Mouse (Mus musculus): ENCODE data around the gene Irs1.

Irs1 gene

GRCm38 (mm10) chr1:82291151-82291797, at the start of gene Irs1:
Gene Irs1 (minus strand): TSS chr1:82291416.
- peak; percentile 83 to 87 for DNase-seq

- no peak for DNase-seq
Measured at GRCm38 (mm10) chr1:82334506-82334905, 43.3 kb upstream of the Irs1 start.

DNA sequence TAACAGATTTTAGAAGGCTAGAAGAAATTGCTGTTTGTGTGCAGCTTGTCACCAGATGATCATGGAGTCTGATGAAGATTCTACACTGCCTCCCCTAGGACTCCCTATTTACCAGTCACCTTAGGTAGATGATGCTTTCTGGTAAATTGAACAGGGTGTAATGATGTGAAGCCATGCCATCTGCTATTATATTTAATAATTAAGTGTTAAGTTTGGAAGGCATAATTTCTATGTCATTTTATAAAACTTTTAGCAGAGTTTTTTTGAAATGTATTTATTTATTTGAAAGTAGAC, 38.7 kb upstream of the Irs1 start:
- no peak for DNase-seq

DNA sequence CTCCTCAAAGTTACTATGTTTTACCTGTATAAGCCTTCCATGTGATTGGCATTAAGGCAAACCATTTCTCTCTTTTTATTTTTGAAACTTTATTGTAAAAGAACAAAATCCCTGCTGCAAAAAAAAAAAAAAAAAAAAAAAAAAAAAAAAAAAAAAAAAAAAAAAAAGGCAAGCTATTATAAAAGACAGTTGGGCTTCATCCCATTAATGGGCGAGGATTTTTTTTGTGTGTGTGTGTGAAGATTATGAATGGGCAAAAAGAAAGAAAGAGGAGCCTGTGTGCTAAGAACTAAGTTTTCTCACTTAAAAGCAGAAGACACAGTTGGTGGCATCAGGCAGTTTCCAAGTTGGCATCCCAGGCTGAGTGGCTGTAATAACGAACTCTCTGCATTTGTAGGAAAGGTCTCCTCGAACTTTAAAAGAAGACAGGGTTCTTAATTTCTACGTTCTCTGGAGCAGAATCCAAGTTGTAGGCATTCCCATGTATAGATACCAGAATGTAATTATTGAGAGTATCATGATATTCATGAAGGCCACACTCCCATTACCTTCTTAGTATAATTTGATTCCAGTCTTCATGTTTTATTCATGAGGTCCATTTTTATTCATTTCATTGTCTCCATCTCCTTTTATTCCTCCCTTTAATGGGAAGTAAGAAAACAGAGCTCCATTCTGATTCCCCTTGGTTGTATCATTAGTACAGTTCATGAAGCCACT, 38.2 kb upstream of the Irs1 start:
- DNase-seq, result no peak

DNA sequence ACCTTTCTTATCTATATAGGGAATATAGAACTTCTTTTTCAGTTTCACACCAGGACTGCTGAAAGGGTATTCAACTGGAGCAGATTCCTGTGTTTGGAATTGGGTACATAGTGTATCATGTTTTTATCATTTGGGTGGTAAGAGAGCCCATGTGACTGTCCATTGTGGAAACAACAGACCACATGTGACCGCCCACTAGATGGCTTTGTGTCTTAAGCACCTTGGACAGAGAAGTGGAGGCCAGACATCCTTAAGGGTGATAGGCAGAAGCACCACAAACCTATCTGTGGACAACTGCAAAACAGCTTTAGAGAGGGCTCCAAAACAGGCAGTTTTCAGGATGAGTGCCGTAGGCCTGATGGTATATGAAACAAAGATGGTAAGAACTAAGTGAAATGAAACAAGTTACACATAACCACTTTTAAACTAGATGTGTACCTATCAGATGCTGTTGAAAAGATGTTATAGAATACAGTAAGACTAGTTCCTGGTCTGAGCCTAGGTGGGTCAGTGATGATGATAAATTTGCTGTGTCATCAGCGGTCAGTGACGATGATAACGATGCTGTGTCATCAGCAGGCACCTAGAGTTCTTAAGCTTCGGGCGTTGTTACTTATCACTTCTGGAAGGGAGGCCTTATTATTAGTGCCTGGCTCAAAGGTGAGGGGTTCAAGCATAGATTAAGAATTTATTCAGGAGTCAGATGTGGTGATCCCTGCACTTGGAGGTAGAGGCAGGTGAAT, 37.0 kb upstream of the Irs1 start:
- no peak for DNase-seq

GRCm38 (mm10) chr1:82326120-82326519, 34.9 kb upstream of the Irs1 start:
- no peak for DNase-seq

GRCm38 (mm10) chr1:82324131-82324785, 33.0 kb upstream of the Irs1 start:
- DNase-seq, result no peak

- DNase-seq, result no peak
Measured at GRCm38 (mm10) chr1:82321441-82321840, 30.2 kb upstream of the Irs1 start.

DNA sequence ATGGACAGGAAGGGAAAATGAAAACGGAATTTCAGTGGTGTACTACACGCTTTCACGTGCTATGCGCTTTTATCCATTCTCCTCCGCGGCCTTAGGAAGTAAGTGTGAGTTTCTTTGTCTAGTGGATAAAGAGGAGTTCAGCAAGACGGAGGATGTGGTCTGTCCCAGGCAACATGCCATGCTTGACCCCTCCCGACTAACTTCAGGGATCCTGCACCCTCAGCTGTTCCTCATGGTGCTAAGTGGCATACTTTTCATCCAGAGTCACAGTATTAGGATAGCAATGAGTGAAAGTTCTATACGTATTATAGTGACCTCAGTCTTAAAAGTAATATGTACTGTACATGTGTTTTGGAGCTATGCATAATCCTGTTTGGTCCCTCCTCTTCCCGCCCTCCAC, 29.6 kb upstream of the Irs1 start:
- no peak for DNase-seq

DNA sequence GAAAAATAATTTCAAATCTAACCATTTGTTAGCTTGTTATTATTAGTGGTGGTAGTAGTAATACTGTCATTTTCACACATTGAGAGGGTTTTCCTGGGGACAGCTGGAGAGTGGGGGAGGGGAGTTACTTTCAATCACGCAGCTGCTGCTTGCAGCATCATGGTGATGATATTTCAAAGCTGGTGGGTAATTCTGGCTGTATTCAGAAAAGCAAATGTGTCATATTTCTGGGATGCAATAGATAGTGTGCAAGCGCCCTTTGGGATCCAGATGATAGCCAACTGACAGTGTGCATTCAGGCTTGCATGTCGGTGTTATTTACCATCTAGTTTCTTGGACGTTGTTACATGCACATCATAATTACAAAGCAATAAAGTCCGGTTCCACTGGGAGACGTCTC, 29.2 kb upstream of the Irs1 start:
- DNase-seq, result no peak

- DNase-seq, result no peak
Measured at GRCm38 (mm10) chr1:82316746-82317126, 25.5 kb upstream of the Irs1 start.

DNA sequence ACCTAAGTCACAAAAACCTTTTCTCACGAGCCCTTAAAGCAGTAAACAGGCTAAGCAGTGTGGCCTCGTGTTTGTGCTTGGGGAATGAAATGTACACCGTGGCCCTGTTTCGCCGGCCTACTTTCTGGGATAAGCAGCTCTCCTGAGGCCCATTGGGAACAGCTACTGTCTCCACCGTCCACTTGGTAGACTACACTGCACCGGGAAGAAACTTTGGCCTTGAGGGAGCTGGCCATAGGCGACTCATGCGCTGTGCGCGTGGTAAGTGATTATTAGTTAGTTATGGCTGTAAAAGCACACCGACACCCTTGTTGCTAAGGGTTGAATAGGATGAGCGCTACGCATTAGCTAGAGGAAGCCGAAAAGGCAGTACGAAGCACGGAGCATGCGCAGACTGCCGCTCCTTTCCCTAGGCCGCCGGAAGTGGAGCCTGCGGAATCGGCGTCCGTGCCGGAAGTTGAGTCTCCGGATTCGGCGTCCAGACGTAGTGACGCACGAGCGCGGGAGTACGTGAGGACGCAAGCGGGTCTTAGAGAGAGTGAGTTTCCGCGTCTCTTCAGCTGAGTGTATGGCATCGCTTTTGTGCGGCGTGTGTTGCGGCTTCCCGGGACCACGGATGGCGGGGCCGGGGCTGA, 25.0 kb upstream of the Irs1 start, which contains the start of gene Rhbdd1:
Gene Rhbdd1, plus strand, starts transcription at position 342 of the 635 bp plus-strand sequence.
- peak; percentile 96 to 98 for DNase-seq

DNA sequence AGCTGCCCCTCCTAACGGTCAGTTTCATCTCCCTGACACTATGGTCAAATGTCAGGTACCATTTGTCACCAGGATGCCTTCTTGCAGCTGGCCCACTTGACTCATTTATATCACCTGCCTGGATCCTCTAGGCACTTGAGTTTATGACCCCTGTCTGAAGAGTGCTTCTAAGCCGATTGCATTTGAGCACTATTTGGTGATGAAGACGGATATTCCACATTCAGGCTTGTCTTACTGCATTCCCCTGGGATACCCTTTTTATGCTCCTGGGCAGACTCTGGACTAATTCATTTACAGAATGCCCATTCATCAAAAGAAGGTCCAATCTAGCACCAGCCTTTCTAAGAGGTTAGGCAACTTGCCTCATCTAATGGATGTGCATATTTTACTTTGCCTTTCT, 13.3 kb upstream of the Irs1 start:
- no peak for DNase-seq

DNA sequence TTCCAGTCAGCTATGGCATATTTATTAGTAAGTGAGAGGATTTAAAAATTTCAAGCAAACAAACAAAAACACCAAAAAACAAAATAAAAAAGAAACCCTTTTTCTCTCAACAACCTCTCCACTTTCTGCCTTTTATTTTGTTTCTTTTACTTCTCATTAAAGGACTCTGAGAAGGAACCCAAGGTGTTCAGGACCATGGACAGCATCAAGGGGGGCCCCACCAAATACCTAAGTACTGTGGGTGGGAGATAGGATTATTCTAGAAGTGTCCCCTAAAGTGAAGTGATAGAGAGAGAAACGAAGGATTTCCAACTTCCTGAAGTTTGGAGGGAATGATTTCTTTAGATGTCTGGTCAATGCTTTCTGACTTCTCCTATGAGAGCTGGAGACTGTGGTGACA, 7.4 kb upstream of the Irs1 start:
- no peak for DNase-seq

DNA sequence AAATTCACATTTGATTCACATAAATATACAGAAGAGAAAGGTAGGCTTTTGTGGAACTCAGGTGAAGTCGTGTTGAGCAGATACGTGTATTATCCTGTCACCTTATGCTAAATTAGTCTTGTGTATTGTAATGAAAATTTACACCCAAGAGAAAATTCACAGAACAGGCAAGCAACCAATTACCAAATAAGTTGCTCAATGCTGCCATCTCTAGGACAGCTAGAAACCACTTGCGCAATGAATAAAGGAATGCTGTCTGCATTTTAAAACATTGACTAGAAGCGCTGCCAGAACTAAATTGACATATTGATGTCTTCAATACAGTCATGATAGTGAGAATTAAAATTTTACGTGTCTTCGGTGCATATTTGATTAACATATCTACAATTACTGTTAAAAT, 2.9 kb upstream of the Irs1 start:
- DNase-seq, result no peak

- DNase-seq, result peak; percentile 53 to 55
Measured at GRCm38 (mm10) chr1:82292771-82293170, 1.6 kb upstream of the Irs1 start.

GRCm38 (mm10) chr1:82291930-82292712, 905 bp upstream of the Irs1 start:
- DNase-seq, result no peak

- peak; percentile 67 to 75 for DNase-seq
Measured at GRCm38 (mm10) chr1:82290723-82291150, 479 bp downstream of the Irs1 start.

DNA sequence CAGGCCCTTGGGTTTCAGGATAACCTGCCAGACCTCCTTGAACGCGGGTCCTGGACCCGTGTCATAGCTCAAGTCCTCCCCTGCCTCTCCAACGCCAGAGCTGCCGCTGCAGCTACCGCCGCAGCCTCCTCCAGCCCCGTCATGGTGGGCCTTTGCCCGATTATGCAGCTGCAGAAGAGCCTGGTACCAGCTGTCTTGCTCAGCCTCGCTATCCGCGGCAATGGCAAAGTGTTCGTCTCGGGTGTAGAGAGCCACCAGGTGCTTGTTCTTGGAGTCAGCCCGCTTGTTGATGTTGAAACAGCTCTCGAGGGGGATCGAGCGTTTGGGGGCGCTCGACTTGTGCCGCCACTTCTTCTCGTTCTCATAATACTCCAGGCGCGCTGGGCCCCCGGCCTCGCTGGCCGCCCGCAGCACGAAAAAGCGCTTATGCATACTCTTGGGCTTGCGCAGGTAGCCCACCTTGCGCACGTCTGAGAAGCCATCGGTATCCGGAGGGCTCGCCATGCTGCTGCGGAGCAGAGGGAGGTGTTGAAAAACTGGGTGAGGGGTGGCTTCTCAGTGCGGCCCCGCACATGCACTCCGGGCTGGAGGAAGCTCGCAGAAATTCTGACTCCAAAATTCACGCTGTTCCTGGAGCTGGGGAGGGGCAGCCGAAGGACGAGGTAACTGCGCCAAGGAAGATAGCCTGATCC, 1.1 kb downstream of the Irs1 start:
- peak in 1 of 2 experiments; percentile 45 for DNase-seq

GRCm38 (mm10) chr1:82289116-82289989, 1.9 kb downstream of the Irs1 start:
- DNase-seq, result no peak
